Mouse (Mus musculus) CH12.LX (cell line): Measurements from ENCODE around the gene Trim16.

ENCODE experiments used
- CHD1 ChIP-seq: IDR thresholded peaks from 2 replicates; pipeline ENCODE4 v1.6.1; 2012; ENCODE audit warnings: low read depth, low read length, improper control_type of control experiment, inconsistent platforms
- CTCF ChIP-seq, 2 experiments: IDR thresholded peaks in 1 of 2; conservative IDR thresholded peaks in 1 of 2; 2 replicates each; pipeline ENCODE4 v1.5.1; 2011 to 2012; ENCODE audit warnings: low read depth in 2 of 2, low read length in 2 of 2, improper control_type of control experiment in 1 of 2, inconsistent platforms in 1 of 2, mild to moderate bottlenecking in 1 of 2, moderate library complexity in 1 of 2
- HCFC1 ChIP-seq: IDR thresholded peaks from 2 replicates; pipeline ENCODE4 v1.6.1; 2012; ENCODE audit warnings: low read depth, mild to moderate bottlenecking, inconsistent platforms, low read length, improper control_type of control experiment
- MEF2A ChIP-seq: IDR thresholded peaks from 2 replicates; pipeline ENCODE4 v1.6.1; 2014; ENCODE audit warnings: low read depth, mild to moderate bottlenecking, inconsistent platforms, low read length, improper control_type of control experiment, borderline replicate concordance
- POLR2A ChIP-seq: IDR thresholded peaks from 2 replicates; pipeline ENCODE4 v1.6.1; 2011; ENCODE audit warnings: low read depth, mild to moderate bottlenecking, improper control_type of control experiment, low read length
- RAD21 ChIP-seq: IDR thresholded peaks from 2 replicates; pipeline ENCODE4 v1.6.1; 2011; ENCODE audit warnings: low read depth, mild to moderate bottlenecking, low read length, improper control_type of control experiment, moderate library complexity

DNA sequence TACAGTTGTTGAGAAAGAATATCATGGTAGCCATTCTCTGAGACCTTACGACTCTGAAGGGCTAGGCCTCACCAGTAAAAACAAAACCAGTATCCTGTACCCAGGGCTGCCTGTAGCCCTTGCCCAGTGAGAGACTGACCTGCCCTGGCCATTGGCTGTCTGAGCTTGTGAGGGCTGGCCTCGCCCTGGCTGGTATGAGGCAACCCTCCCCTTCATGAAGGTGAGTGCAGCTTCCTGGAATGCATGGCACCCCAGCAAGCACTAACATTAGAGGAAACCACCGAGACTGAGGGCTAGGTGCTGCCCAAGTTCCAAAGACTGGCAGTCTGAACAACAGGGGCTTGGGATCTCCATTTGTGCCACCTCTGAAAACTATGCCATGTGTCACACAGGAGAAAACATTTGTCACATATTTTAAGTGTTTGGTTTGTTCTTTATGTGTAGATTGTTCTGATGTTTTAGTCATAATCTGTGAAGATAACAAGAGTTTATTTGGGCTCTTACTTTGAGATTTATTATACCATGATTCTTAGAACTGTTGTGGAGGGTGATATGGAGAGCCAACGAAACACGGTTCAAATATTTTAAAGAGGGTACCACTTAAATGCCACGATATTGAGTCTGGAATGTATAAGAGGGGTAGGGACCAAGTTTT lies 5.9 kb upstream of the Trim16 start:
- TF ChIP-seq CTCF (conservative IDR thresholded peaks at IDR 0.05 in 1 of 2, IDR thresholded peaks at IDR 0.05 in 1 of 2; ENCODE audit: low read depth in 2 of 2, low read length in 2 of 2) (no peak), MEF2A (no peak), POLR2A (no peak), HCFC1 (no peak), CHD1 (no peak), RAD21 (no peak)
